Mouse (Mus musculus) liver, embryonic 16.5 days (tissue): ENCODE data around the gene Kalrn. TPM values are rescaled to one million over a fixed set of nuclear protein-coding genes. Genes with fewer than 3 reads are reported as not detected.
"Not testable (repeated sequence)": the region's sequence is repeated elsewhere in the genome, so short reads cannot be mapped to it uniquely, and the experiment has no call there.

ENCODE experiments used
- ATAC-seq: fragments of 200-750 bp; cut with Nextera tagmentation; 2 replicates; pipeline ENCODE4 v1.8.0; 2017; ENCODE audit warnings: low read depth, mild to moderate bottlenecking, moderate number of reproducible peaks, moderate library complexity
- H3K27ac ChIP-seq: fragments of 300-500 bp; sonication (generic); 2 replicates; pipeline ENCODE4 v1.5.1; 2014; ENCODE audit warnings: mild to moderate bottlenecking, low read length
- H3K27me3 ChIP-seq: fragments of 300-500 bp; sonication (generic); 2 replicates; pipeline ENCODE4 v1.6.1; 2014; ENCODE audit warnings: low read depth, low read length, mixed read lengths; ENCODE audit not compliant: control insufficient read depth, insufficient read depth
- H3K36me3 ChIP-seq: fragments of 300-500 bp; sonication (generic); 2 replicates; pipeline ENCODE4 v1.6.1; 2014; ENCODE audit warnings: mild to moderate bottlenecking; ENCODE audit not compliant: control insufficient read depth, insufficient read depth
- H3K4me1 ChIP-seq: fragments of 300-500 bp; sonication (generic); 2 replicates; pipeline ENCODE4 v1.6.1; 2014; ENCODE audit warnings: low read depth, low read length, mixed read lengths; ENCODE audit not compliant: control insufficient read depth
- H3K4me2 ChIP-seq: fragments of 300-500 bp; sonication (generic); 2 replicates; pipeline ENCODE4 v1.6.1; 2014; ENCODE audit warnings: low read depth, low read length, mixed read lengths
- H3K4me3 ChIP-seq: fragments of 300-500 bp; sonication (generic); 2 replicates; pipeline ENCODE4 v1.5.1; 2014; ENCODE audit warnings: low read depth, mild to moderate bottlenecking, low read length
- H3K9ac ChIP-seq: fragments of 300-500 bp; sonication (generic); 2 replicates; pipeline ENCODE4 v1.6.1; 2014; ENCODE audit warnings: low read depth, low read length
- H3K9me3 ChIP-seq: fragments of 300-500 bp; sonication (generic); replicated peaks from 2 replicates; pipeline ENCODE4 v1.6.1; 2016; ENCODE audit warnings: low read length; ENCODE audit not compliant: control insufficient read depth
- WGBS: fragments of 180-500 bp; shearing (Covaris S2); extraction: QIAGEN DNeasy Blood & Tissue Kit; methylation state at CpG from one replicate; pipeline ENCODE4 v1.1.7; 2014; ENCODE audit not compliant: insufficient replicate concordance; 5-methylcytosine and 5-hydroxymethylcytosine counted together
- polyA plus RNA-seq: library from polyadenylated mRNA; unstranded; fragments of >200 nt; fragmentation: Nextera tagmentation; extraction: Ambion mirVana; gene quantifications from 2 replicates; pipeline ENCODE4 v1.2.1, GENCODE M21; 2015

Kalrn gene
- polyA plus RNA-seq, 1 experiment from 2014 or later = 11.2 TPM

DNA sequence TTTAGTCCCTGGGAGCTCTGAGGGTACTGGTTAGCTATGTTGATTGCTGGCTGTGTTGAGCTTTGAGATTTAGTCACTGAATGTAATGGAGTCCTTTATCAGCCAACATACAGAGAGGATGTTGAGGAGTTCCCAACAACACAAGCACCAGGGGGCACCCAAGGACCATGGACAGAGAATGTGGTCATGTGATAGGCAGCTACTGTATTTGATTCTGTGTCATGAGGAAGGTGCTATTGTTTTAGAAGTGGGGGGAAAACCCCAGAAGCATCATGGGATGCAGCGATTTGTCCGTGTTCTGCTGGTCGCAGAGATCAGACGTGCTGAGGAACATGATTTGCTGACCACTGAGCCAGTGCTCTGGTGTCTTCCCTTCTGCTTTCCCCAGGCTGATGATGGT, 269.5 kb downstream of the Kalrn start:
- H3K36me3 ChIP-seq, H3K4me2 ChIP-seq, H3K27me3 ChIP-seq, H3K4me3 ChIP-seq, H3K4me1 ChIP-seq, H3K9me3 ChIP-seq, H3K27ac ChIP-seq, H3K9ac ChIP-seq, ATAC-seq: not testable (repeated sequence)
- WGBS = 48% methylated on average over 4 of the region's 4 CpGs

DNA sequence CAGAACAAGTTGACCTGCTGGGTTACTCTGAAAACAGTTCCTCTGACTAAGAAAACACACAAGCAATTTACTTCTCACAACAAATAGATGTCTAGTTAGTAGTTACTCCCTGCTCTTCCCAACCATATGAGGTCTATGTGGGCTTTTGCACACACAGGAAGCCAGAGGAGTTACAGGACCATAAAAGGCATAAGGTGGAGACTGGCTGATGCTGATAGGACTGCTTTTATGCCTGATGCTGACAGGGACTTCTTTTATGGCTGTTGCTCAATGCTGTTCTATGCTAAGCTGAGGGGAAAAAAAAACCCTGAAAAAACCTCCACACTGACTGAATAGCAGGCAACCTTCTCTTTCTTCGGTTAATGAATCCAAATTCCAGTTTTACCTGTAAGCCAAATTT, 270.8 kb downstream of the Kalrn start:
- 59% methylated on average over 1 of the region's 1 CpGs for WGBS
- Histone ChIP-seq H3K4me1 (no peaks in the 10 kb centered on the region), H3K27ac (no peak overlapping the region), H3K36me3 (no peaks in the 10 kb centered on the region), H3K9ac (no peak overlapping the region), H3K9me3 (no peaks in the 10 kb centered on the region), H3K27me3 (no peaks in the 10 kb centered on the region), H3K4me2 (no peak overlapping the region), H3K4me3 (no peak overlapping the region)
- ATAC-seq = no peak

DNA sequence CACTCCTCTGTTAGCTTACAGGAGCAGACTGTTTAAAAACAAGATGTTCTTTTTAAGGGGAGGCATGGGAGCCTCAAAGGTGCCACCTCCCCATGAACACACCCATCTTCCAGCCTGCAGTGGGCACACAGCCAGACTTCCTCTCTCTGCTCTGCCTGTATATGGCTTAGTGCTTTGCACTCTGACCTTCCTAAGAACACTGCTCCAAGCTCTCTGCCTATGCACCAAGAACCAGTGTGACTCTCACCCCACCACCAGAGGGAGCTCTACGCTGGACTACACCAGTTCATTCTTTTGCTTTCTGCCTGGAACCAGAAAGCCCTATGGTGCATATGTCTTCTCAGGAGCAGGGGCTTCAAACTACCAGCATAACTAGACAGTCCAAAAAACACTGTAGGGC, 271.3 kb downstream of the Kalrn start:
- H3K4me2 ChIP-seq = no peak overlapping the region
- H3K9me3 ChIP-seq = no peaks in the 10 kb centered on the region
- 50% methylated on average over 1 of the region's 1 CpGs for WGBS
- no peak overlapping the region for H3K27ac ChIP-seq
- ATAC-seq = no peak
- no peaks in the 10 kb centered on the region for H3K27me3 ChIP-seq
- H3K36me3 ChIP-seq = no peaks in the 10 kb centered on the region
- no peak overlapping the region for H3K9ac ChIP-seq
- H3K4me3 ChIP-seq = no peak overlapping the region
- H3K4me1 ChIP-seq = no peaks in the 10 kb centered on the region

DNA sequence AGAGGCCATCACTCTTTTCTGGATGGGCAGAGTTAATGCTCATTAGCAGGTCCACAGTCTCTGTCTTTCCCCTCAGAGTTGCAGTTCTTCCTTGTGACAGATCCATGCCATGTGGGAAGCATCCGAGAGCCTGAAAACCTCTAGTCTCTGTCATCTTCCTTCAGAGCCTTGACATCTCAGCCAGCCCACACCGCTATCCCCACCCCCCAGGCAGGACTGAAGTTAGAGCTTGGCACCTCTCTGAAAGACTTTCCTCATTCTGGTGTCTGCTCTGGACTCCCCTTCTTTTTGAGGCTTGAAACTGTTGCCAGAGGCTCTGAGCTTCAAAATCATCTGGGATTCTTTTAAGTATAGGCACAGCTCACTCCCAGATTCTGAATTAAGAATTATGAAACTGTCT, 274.1 kb downstream of the Kalrn start:
- Histone ChIP-seq H3K9ac (no peak overlapping the region), H3K4me3 (no peak overlapping the region), H3K4me2 (no peak overlapping the region), H3K9me3 (no peaks in the 10 kb centered on the region), H3K36me3 (no peaks in the 10 kb centered on the region), H3K27ac (no peak overlapping the region), H3K27me3 (no peaks in the 10 kb centered on the region), H3K4me1 (no peaks in the 10 kb centered on the region)
- WGBS = 71% methylated on average over 2 of the region's 2 CpGs
- no peak for ATAC-seq

DNA sequence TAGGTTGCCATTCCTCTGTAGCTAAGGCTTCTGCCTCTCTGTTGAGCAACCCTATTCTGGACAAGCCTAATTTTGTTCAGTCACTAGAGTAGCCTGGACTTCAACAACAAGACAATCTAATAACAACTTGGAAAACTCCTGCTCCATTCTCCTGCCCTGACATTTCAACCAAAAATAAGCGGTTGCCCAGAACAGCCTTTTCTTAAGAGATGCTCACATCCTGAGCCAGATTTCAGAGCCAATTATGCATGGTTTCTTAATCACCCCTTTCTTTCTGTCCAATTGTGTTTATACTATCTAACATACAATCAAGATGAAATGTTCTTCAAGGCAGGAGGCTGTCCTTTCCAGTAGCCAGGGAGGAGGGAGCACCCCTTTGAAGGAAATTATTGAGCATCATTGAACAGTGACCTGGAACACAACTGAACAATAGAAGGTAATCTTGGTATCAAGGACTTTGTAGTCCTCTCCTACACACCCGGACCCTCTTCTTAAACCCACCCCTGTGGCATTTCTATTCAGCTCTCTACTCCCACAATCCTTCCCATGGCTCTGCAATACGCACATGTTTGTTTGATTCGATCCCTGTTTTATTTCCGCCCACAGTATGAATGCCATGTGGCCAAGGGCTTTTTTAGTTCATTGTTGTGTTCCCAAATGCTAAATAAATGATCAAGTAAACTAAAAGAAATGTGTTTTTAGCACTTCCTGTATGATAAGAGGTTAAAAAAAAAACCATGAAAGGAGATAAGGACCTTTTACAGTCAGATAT, 275.2 kb downstream of the Kalrn start:
- 69% methylated on average over 5 of the region's 5 CpGs for whole genome bisulfite sequencing

DNA sequence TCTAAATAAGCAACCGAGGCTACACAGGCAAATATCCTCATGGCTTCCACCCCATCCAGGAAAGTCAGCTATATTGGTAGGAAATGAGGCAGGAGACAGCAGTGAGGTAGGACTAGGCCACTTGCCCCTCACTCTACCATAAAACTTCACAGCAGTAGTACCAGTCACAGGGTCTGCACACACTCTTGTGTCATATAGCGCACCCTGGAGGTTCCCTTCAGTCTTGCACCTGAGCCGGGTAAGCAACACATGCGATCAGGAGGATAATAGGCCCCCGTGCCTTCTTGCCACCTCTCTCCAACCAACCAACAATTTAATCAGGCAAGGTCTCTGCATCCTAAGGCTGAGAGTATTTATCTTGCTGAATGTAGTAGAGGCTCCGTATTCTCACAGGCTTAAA, 278.8 kb downstream of the Kalrn start:
- H3K9ac ChIP-seq = no peak overlapping the region
- no peak for ATAC-seq
- H3K4me3 ChIP-seq = no peak overlapping the region
- H3K4me1 ChIP-seq = no peaks in the 10 kb centered on the region
- no peaks in the 10 kb centered on the region for H3K36me3 ChIP-seq
- 76% methylated on average over 6 of the region's 6 CpGs for WGBS
- H3K27me3 ChIP-seq = no peaks in the 10 kb centered on the region
- no peaks in the 10 kb centered on the region for H3K9me3 ChIP-seq
- H3K4me2 ChIP-seq = no peak overlapping the region
- no peak overlapping the region for H3K27ac ChIP-seq

More for the DNA sequence above, 275.2 kb downstream of the Kalrn start:
- no peaks in the 10 kb centered on the region for H3K27me3 ChIP-seq
- H3K9ac ChIP-seq = no peak overlapping the region
- no peaks in the 10 kb centered on the region for H3K9me3 ChIP-seq
- H3K4me3 ChIP-seq = no peak overlapping the region
- H3K27ac ChIP-seq = no peak overlapping the region
- no peak overlapping the region for H3K4me2 ChIP-seq
- H3K4me1 ChIP-seq = no peaks in the 10 kb centered on the region
- no peaks in the 10 kb centered on the region for H3K36me3 ChIP-seq
- no peak for ATAC-seq

DNA sequence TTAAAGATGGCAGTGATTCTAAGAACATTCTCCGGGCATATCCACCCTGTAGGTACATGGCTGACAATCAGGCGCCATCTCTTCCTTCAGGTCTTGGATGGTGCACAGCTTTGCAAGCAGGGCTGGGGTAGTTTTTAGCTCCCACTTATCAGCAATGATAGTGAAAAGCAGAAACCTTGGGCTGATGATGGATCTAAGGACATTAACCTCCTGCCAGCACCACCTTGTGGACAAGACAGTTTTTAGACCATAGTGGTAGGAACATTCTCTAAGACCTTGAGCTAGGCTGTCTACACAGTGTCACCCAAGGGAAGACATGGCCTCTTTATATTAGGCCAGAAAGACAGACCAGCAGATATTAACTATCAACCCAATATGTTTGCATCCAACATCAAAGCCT, 279.7 kb downstream of the Kalrn start:
- H3K27ac ChIP-seq = no peak overlapping the region
- H3K4me3 ChIP-seq = no peak overlapping the region
- H3K36me3 ChIP-seq = no peaks in the 10 kb centered on the region
- H3K4me1 ChIP-seq = no peaks in the 10 kb centered on the region
- no peak for ATAC-seq
- H3K27me3 ChIP-seq = no peaks in the 10 kb centered on the region
- H3K9ac ChIP-seq = no peak overlapping the region
- H3K9me3 ChIP-seq = no peaks in the 10 kb centered on the region
- no peak overlapping the region for H3K4me2 ChIP-seq
- WGBS = 66% methylated on average over 2 of the region's 2 CpGs

DNA sequence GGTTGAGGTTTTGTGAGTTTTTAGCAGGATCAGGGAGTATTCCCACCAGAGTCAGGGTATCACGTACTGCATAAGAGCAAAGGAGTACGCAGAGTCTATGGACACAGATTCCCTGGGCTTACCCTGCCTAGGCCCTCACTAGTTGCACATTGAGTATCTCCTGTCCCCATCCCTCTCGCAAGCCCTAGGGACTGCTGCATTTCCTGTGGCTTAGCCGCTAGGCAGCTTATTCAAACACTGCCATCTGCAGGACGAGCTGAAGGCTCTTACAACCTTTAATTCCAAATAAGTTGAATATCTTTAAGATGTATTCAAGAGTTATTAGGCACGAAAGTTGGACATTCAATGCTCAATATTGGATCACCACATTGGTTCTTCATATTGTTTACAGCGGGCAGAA, 283.7 kb downstream of the Kalrn start:
- Histone ChIP-seq H3K27ac (no peak overlapping the region), H3K9ac (no peak overlapping the region), H3K9me3 (no peaks in the 10 kb centered on the region), H3K36me3 (no peaks in the 10 kb centered on the region), H3K4me2 (no peak overlapping the region), H3K4me3 (no peak overlapping the region), H3K27me3 (no peaks in the 10 kb centered on the region), H3K4me1 (no peaks in the 10 kb centered on the region)
- ATAC-seq = no peak
- 35% methylated on average over 7 of the region's 7 CpGs for WGBS

DNA sequence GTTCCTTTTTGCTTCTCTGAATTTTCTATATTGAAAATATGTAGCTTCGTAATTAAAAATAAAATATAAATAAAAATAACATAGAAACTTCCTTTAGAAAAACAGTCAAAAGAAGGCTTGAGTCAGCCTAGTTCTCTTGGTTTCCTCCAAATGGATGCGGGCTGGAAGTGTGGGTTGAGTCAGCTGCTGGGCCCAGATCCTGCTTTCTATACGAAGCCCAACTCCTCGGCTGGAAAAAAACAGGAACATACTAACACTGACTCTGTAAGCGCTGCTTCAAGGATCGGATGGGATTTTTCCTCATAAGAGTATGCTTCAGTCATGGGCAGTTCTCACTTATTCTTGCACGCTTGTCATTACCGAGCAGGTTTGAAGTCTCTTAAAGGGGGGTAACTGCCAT, 291.3 kb downstream of the Kalrn start:
- H3K36me3 ChIP-seq = no peaks in the 10 kb centered on the region
- WGBS = 64% methylated on average over 8 of the region's 8 CpGs
- no peak for ATAC-seq

More for the DNA sequence above, 291.3 kb downstream of the Kalrn start:
- H3K27me3 ChIP-seq = no peaks in the 10 kb centered on the region
- H3K9ac ChIP-seq = no peak overlapping the region
- H3K9me3 ChIP-seq = no peaks in the 10 kb centered on the region
- H3K4me3 ChIP-seq = no peak overlapping the region
- H3K27ac ChIP-seq = no peak overlapping the region
- no peak overlapping the region for H3K4me2 ChIP-seq
- no peaks in the 10 kb centered on the region for H3K4me1 ChIP-seq
